Mouse (Mus musculus) liver, embryonic 14 days (tissue): ENCODE data around the gene Efcab1. TPM values are rescaled to one million over a fixed set of nuclear protein-coding genes. Genes with fewer than 3 reads are reported as not detected.

Experiments
- polyA plus RNA-seq: library from polyadenylated mRNA; depleted of rRNA; stranded (reverse); fragments of >200 nt; gene quantifications from 2 replicates; pipeline ENCODE4 v1.2.3, GENCODE M21; 2012; rRNA removed

Efcab1 gene
- polyA plus RNA-seq = 0.03 and 0.05 TPM in 2 replicates

DNA sequence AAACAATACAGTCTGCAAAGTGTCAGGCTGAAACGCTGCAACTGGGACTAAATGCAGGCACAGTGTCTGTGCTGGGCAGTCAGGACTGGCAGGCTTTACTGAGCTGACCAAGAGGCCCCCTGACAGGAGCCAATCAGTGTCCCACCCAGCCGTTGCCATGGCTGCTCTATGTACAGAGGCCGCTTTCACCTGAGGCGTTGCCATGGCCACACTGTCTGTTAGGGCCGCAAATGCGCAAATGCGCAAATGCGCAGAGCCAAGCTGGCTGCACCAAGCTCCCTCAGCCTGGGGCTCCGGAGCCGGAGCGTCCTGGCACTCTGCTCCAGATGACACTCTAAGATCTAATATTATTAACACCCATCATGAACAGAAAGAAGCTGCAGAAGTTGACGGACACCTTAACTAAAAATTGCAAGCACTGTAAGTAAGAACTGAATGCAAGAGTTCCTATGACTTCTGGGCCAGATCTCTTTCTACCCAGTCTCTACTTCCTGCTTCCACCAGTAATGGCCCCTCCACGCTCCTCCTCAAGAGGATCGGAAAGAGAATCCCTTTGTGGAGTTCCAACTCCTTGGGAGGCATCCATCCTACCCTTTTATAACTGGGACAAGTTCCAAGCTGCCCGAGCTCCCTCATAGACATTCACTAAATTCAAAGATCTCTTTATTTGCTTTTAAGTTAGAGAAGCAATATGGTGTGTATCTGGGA lies at the start of gene Efcab1:
Gene Efcab1 (plus strand): TSS at position 214 of the 708 bp plus-strand sequence.

